Mouse (Mus musculus): ENCODE data around the gene Prkca. TPM values are rescaled to one million over a fixed set of nuclear protein-coding genes. Genes with fewer than 3 reads are reported as not detected.

Gene Prkca
- total and polyA plus RNA-seq, 3 experiments: 15.3 to 30.9 (median 19.9) TPM

DNA sequence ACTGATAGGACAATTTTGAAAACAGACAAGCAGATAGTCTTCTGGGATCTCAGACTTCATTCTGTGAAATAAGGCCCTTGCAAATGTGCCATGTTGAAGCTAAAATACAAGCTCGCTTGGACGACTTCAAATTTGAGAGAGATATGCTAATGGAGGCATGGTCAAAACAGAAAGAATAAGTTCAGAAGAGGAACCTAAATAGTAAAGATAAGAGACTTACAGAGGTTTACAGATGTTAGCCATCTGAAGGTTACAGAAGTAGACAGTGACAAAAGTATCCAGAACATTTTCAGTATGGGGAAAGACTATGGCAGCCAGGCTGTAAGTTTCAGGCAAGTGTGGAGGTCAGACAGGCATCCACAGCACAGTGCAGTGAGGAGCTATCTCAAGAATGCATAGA is 21.6 kb downstream of the Prkca start:
- Histone ChIP-seq H3K4me3 (ENCODE audit: control insufficient read depth in 1 of 2, insufficient read depth in 1 of 2, low read depth in 2 of 2, low read length in 2 of 2) (no peak overlapping the region), H3K9me3 (replicated peaks; ENCODE audit: insufficient read depth, low read length) (no peaks in the 10 kb centered on the region), H3K27ac (ENCODE audit: control insufficient read depth, low read depth, low read length) (no peak overlapping the region), H3K27me3 (ENCODE audit: control insufficient read depth in 1 of 2, insufficient read depth in 2 of 2, low read length in 2 of 2) (no peaks in the 10 kb centered on the region), H3K79me2 (ENCODE audit: control insufficient read depth, insufficient read depth, low read length, poor library complexity) (peaks cover 1% of the 10 kb centered on the region; the same call in 1 of the 2 replicates), H3K36me3 (ENCODE audit: control insufficient read depth in 1 of 2, insufficient read depth in 2 of 2, low read length in 2 of 2) (peaks cover 0 to 29% of the 10 kb centered on the region in 2 experiments; a peak in 2 of 4 replicates), H3K4me1 (ENCODE audit: control insufficient read depth in 1 of 2, insufficient read depth in 2 of 2, low read length in 2 of 2) (peaks cover 16 to 25% of the 10 kb centered on the region in 2 experiments), H3K9ac (ENCODE audit: control insufficient read depth, low read depth, low read length, poor library complexity, severe bottlenecking) (no peak overlapping the region)
- peak; percentile 54 for DNase-seq (ENCODE audit: low read depth, low spot score)
- TF ChIP-seq SIN3A (IDR thresholded peaks at IDR 0.05; ENCODE audit: low read length) (peak; percentile 31; the same call in 1 of the 2 replicates), MAX (IDR thresholded peaks at IDR 0.05; ENCODE audit: low read length) (0 out of 2 replicates have a peak, but pooled peaks have one; percentile 25), RCOR1 (IDR thresholded peaks at IDR 0.05; ENCODE audit: low read depth, low read length) (0 out of 2 replicates have a peak, but pooled peaks have one; percentile 35), ZNF384 (IDR thresholded peaks at IDR 0.05; ENCODE audit: low read depth, low read length) (no peak), MYC (IDR thresholded peaks at IDR 0.05; ENCODE audit: low read depth, low read length) (0 out of 2 replicates have a peak, but pooled peaks have one; percentile 39), ETS1 (IDR thresholded peaks at IDR 0.05; ENCODE audit: low read depth, low read length) (peak; percentile 52; the same call in 1 of the 2 replicates), GABPA (IDR thresholded peaks at IDR 0.05; ENCODE audit: low read depth, low read length) (no peak), EP300 (IDR thresholded peaks at IDR 0.05; ENCODE audit: low read depth in 1 of 2, low read length in 2 of 2) (peak; percentile 8 to 42; a peak in 2 of 4 replicates), BHLHE40 (IDR thresholded peaks at IDR 0.05; ENCODE audit: borderline replicate concordance, low read depth, low read length) (no peak), ZMIZ1 (IDR thresholded peaks at IDR 0.05; ENCODE audit: low read depth, low read length) (no peak), TCF12 (IDR thresholded peaks at IDR 0.05; ENCODE audit: low read depth, low read length) (no peak), GATA1 (IDR thresholded peaks at IDR 0.05; ENCODE audit: low read depth, low read length) (peak; percentile 65)

DNA sequence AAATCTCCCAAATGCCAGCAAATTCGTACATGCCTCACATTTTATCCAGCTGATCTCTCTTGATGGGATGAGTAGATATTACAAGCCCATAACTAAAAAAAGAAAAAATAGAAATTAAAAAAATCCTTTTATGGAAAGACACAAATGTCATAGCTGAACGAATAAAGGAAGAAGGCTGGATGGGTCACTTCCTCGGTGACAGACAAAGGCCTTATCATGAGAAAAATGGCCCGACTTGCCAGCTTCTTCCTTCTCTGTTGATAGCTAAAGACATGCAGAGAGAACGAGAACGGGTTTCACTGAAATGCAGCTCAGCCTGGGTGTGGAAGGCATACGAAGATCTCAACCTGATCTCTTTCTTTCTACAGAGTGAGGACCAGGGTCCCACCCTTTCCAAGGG is 23.2 kb downstream of the Prkca start:
- Histone ChIP-seq H3K79me2 (ENCODE audit: control insufficient read depth, insufficient read depth, low read length, poor library complexity) (peaks cover 1% of the 10 kb centered on the region; the same call in 1 of the 2 replicates), H3K9me3 (replicated peaks; ENCODE audit: insufficient read depth, low read length) (no peaks in the 10 kb centered on the region), H3K4me1 (ENCODE audit: control insufficient read depth in 1 of 2, insufficient read depth in 2 of 2, low read length in 2 of 2) (peaks cover 19 to 30% of the 10 kb centered on the region in 2 experiments), H3K36me3 (ENCODE audit: control insufficient read depth in 1 of 2, insufficient read depth in 2 of 2, low read length in 2 of 2) (peaks cover 0 to 35% of the 10 kb centered on the region in 2 experiments; a peak in 2 of 4 replicates), H3K4me3 (ENCODE audit: control insufficient read depth in 1 of 2, insufficient read depth in 1 of 2, low read depth in 2 of 2, low read length in 2 of 2) (no peak overlapping the region), H3K9ac (ENCODE audit: control insufficient read depth, low read depth, low read length, poor library complexity, severe bottlenecking) (no peak overlapping the region), H3K27me3 (ENCODE audit: control insufficient read depth in 1 of 2, insufficient read depth in 2 of 2, low read length in 2 of 2) (no peaks in the 10 kb centered on the region), H3K27ac (ENCODE audit: control insufficient read depth, low read depth, low read length) (peak overlapping the region; percentile 3; the same call in 1 of the 2 replicates)
- peak; percentile 55 for DNase-seq (ENCODE audit: low read depth, low spot score)
- no peak for TF ChIP-seq NELFE (IDR thresholded peaks at IDR 0.05; ENCODE audit: low read depth, low read length)
- no peak for TF ChIP-seq MYB (IDR thresholded peaks at IDR 0.05; ENCODE audit: low read depth, low read length)
- TF ChIP-seq MXI1 (IDR thresholded peaks at IDR 0.05; ENCODE audit: low read depth, low read length): no peak
- no peak for TF ChIP-seq GABPA (IDR thresholded peaks at IDR 0.05; ENCODE audit: low read depth, low read length)
- TF ChIP-seq GATA1 (IDR thresholded peaks at IDR 0.05; ENCODE audit: low read depth, low read length): peak; percentile 46
- TF ChIP-seq ZKSCAN1 (IDR thresholded peaks at IDR 0.05; ENCODE audit: low read depth, low read length): no peak
- no peak for TF ChIP-seq USF2 (IDR thresholded peaks at IDR 0.05; ENCODE audit: borderline replicate concordance in 1 of 2, insufficient read depth in 1 of 2, low read depth in 1 of 2, low read length in 2 of 2)
- TF ChIP-seq BHLHE40 (IDR thresholded peaks at IDR 0.05; ENCODE audit: borderline replicate concordance, low read depth, low read length): no peak
- TF ChIP-seq HCFC1 (IDR thresholded peaks at IDR 0.05; ENCODE audit: low read depth, low read length): peak; percentile 32; the same call in 1 of the 2 replicates
- no peak for TF ChIP-seq NRF1 (IDR thresholded peaks at IDR 0.05; ENCODE audit: insufficient read depth, low read depth, low read length, poor library complexity, severe bottlenecking)
- TF ChIP-seq TBP (IDR thresholded peaks at IDR 0.05; ENCODE audit: low read depth, low read length): no peak
- no peak for TF ChIP-seq MAX (IDR thresholded peaks at IDR 0.05; ENCODE audit: low read length)
- 0 out of 2 replicates have a peak, but pooled peaks have one; percentile 25 for TF ChIP-seq ELF1 (IDR thresholded peaks at IDR 0.05; ENCODE audit: low read depth, low read length)
- no peak for TF ChIP-seq SMC3 (IDR thresholded peaks at IDR 0.05; ENCODE audit: low read depth, low read length)
- no peak for TF ChIP-seq CHD1 (IDR thresholded peaks at IDR 0.05; ENCODE audit: low read depth, low read length)
- no peak for TF ChIP-seq TCF12 (IDR thresholded peaks at IDR 0.05; ENCODE audit: low read depth, low read length)
- peak; percentile 16; the same call in 1 of the 2 replicates for TF ChIP-seq ETS1 (IDR thresholded peaks at IDR 0.05; ENCODE audit: low read depth, low read length)
- no peak for TF ChIP-seq ZC3H11A (IDR thresholded peaks at IDR 0.05; ENCODE audit: low read depth, low read length)
- TF ChIP-seq ZMIZ1 (IDR thresholded peaks at IDR 0.05; ENCODE audit: low read depth, low read length): no peak
- TF ChIP-seq MYC (IDR thresholded peaks at IDR 0.05; ENCODE audit: low read depth, low read length): no peak
- TF ChIP-seq RAD21 (IDR thresholded peaks at IDR 0.05; ENCODE audit: low read depth, low read length): no peak
- no peak for TF ChIP-seq CHD2 (IDR thresholded peaks at IDR 0.05; ENCODE audit: low read length)
- TF ChIP-seq USF1 (IDR thresholded peaks at IDR 0.05; ENCODE audit: low read depth, low read length): no peak
- no peak for TF ChIP-seq MAFK (IDR thresholded peaks at IDR 0.05; ENCODE audit: borderline replicate concordance, low read depth, low read length)
- no peak for TF ChIP-seq MEF2A (IDR thresholded peaks at IDR 0.05; ENCODE audit: extremely low read depth, insufficient replicate concordance, low read depth, low read length, poor library complexity, severe bottlenecking)

All from MEL (cell line).